Mouse (Mus musculus) kidney, adult 18-20 months (tissue): Measurements from ENCODE around the gene Pfdn6.
A peak's percentile ranks its signal among the peaks of the same experiment; 100 is the strongest.

Experiments used
- DNase-seq: peaks from one replicate; pipeline ENCODE4 v3.0.0; 2021

Pfdn6 gene

DNA sequence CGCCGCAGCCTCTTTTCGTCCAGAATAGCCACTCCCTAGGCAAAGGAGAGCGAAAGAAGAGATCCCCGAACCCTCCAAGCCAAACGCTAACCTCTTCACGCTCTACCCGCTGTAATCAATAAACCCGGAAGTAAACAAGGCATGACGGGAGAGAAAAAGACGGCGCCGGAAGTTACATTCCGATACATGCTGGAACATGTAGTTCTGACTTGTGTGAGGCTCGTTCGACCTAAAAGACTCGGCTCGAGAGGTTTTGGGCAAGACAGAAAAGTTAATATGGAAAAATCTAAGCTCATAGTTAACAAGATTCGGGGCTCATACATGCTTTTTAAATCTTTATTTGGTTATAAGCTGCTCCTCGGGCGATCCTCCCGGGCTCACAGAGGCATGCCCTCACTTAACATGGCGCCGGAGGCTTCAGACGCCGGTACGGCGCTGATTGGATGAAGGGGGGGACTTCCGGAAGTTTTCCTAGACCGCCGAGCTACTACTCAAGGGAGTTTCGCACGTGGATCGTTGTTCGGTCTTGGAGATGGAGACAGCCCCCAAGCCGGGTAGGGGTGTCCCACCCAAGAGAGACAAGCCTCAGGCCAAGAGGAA is at the start of gene Pfdn6, which contains the start of gene Wdr46:
Gene Pfdn6, minus strand, starts transcription at position 138 of the 600 bp plus-strand sequence.
Gene Wdr46, plus strand, starts transcription at position 455 of the 600 bp plus-strand sequence.
- DNase-seq = peak; percentile 89

DNA sequence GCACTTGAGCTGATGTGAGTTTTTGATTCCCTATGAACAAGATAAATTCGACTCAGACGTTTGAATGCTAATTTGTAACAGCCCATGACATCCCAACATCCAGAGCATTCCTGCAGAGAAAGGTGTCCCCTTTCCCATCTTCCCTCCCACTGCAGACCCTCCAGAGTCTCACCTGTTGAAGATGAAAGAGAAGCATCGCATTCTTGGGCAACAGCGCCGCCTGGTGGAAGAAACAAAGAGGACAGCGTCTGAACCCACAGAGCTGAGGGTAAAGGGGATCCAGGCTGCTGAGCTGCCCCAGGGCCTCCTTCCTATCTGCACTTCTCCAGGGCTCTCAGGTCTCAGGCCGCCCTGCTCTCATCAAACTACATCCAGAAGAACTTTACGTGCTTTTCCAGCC is 42.0 kb upstream of the Pfdn6 start:
- peak; percentile 80 for DNase-seq

DNA sequence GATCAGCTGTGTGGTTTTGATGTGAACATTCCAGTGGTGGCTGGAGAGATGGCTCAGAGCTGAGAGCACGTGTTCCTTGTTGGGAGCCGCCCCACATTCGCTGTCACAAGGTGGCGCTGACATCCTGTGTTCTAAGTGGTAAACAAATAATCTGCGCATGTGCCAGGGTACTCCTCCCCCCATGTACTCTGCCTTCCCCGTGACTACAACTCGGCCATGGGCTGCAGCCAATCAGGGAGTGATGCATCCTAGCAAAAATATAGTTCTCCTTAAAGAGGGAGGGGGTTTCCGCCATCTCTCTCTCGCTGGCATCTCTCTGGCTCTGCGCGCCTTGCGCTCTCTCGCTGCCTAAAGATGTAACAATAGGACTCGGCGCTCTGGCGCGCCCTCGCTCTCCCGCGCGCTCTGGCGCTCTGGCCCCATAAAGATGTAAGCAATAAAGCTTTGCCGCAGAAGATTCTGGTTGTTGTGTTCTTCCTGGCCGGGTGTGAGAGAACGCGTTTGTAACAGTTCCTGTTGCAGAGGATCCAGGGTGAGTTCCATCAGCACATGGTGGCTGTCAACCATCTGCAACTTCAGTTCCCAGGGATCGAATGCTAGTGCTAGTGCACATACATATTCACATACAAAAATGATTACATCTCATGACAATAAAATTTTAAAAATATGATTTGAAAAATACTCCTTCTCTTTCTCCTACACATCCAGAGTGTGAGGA is 41.2 kb upstream of the Pfdn6 start:
- peak; percentile 89 for DNase-seq

DNA sequence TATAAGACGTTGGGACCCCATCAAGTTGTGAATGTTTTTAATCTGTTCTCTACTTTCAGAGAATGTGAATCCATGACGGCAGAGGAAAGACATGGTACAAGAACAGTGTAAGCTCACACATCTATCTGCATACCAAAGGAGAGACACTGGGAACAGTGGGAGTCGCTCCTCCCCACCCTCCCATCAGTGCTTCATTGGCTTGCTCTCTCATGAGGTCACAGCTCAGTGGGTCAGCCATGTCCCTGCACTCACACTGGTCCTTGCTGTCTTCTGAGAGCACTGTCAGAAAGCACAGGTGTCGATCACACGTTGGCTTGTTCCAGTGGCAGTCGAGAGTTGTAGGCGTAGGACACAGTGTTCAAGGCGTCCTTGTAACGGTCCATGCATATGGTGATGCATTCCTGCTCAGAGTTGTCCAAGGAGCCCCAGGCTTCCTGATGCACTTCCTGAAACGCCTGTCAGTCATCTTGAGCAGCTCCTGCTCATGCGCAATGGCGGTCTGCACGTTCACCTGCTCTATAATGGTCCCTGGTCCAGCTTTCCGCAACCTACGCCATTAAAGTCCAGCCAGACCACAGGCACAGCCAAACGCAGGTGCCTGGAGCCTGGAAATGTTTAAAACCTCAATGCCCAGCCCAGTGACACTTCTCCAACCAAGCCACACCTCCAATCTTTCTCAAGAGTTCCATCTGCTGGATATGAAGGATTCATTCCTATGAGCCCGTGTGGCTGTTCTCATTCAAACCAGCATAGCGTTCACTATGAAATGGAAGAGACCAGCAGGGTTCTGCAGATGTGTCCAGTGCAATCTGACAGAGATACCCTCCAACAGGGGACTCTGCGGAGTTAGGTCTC is 40.3 kb upstream of the Pfdn6 start:
- DNase-seq = no peak

DNA sequence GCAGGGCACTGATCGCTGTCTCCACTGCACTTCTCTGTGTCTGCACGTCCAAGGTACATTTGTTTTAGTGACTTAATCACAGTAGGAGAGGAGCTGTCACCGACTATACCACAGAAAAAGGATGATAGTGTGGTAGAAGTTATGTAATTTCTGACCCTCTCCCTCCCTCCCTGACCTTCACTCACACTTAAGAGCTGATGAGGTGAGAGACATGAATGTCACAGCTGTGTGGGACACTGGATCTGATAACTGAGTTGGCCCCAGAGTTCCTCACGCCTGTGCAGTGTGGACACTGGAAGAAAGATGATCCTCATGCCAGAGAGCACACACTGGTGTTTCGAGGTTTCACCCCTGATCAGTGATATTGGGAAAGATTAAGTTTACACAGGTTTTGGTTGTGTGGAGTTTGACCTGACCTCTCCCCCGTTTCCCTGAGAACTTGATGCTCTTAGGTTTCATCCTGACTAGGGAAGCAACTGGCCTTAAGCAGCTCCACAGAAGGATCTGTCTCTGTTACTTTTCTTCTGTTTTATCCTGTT is 39.4 kb upstream of the Pfdn6 start:
- DNase-seq = no peak

DNA sequence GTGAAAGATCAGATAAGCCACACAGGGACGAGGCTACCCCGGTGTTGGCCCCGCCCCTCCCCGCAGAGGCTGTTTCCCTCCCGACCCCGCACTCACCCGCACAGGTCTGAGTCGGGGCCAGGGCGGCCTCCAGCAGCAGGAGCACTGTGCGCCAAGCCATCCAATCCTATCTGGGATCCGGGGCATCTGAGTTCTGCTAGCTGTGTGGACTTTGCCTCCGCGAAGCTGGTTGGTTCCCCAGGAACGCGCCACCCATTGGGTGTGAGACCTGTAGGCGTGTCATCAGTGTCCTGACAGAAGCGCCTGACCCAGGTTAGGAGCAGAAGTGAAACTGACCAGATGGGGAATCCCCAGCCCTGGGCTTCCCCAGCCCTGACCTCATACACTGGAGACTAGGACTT is 38.5 kb upstream of the Pfdn6 start:
- peak; percentile 91 for DNase-seq

DNA sequence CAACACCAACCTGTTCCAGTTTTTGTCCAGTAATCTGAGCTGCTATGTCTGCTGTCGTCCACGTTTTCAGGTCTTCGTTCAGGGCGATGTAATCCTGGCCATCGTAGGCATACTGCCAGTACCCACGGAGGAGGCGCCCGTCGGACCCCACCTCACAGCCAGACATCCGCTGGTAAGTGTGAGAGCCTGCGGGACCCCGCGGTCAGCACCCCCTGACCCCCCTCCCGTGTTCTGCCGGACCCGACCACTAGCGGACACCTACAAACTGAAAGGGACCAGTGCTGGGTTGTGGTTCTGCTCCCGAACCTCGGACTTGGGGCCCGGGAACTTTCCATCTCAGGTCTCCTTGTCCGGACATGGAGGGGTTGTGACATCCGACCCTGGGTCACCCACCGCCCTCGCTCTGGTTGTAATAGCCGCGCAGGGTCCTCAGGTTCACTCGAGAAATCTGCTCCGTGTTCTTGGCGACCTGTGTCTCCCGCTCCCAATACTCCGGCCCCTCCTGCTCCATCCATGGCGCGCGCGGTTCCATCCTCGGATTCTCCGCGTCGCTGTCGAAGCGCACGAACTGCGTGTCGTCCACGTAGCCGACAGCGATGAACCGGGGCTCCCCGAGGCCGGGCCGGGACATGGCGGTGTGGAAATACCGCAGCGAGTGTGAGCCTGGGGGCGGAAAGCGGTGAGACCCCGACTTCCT is 37.9 kb upstream of the Pfdn6 start:
- no peak for DNase-seq

DNA sequence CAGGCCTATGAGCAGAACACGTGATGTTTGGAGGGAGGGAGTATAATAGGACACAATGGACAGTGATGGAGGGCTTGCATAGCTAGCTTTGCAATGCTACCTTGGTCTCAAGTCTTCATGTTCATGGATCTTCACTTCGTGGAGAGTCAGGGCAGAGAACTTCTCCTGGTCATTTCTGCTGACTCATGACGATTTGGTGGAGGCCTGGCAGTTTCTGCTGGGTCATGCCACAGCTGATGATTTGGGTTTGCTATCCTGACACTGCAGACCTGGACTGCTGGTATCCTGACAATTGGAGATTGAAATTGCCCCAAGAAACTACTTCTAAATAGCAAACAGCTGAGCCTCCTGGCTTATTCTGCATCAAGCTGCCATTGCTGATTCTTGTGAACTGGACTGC is 33.4 kb upstream of the Pfdn6 start:
- DNase-seq = no peak

DNA sequence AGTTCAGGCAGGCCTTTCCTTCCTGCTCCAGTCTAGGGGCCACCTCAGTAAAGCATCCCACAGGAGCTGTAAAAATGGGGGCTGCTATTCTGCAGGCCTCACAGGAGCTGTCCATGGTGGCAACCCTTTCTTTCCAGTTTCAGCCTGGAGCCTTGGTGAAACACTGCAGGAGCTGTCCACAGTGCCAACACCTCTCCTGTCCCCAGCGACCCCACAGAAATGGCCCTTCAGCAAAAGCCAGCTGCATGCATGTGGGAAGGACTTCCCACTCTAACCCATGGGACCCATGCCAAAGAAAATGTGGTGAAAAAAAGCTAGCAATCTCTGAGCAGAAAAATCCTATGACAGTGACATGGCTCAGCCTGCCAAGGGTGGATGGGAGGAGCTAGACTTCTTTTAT is 32.5 kb upstream of the Pfdn6 start:
- no peak for DNase-seq

DNA sequence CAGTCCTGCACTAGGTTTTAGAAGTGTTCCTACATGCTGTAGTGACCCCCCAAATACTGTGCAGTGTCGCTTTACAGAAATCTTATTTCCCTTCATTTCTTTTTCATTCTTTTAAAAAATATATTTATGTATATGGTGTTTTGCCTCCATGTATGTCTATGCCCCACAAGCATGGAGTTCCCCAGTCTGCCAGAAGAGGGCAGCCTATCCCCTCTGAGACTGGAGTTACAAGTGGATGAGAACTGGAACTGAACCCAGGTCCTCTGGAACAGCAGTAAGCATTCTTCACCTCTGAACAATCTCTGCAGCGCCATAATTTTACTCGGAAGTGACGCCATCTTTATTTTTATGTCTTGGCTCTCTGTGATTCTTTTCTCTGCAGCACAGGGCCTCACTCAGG is 29.3 kb upstream of the Pfdn6 start:
- DNase-seq = no peak

DNA sequence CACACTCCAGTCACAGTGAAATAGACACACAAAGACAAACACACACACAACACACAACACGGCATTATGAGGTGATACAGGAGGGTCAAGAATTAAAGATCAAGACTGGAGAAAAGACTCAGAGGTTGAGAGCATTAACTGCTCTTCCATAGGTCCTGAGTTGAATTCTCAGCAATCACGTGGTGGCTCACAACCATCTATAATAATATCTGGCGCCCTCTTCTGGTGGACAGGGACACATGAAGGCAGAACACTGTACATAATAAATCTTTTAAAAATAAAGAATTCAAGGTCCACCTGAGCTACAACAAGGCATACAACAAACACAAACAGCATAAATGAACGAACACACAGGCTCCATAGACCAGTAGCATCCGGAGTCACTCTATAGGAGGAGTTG is 28.8 kb upstream of the Pfdn6 start:
- DNase-seq = no peak

DNA sequence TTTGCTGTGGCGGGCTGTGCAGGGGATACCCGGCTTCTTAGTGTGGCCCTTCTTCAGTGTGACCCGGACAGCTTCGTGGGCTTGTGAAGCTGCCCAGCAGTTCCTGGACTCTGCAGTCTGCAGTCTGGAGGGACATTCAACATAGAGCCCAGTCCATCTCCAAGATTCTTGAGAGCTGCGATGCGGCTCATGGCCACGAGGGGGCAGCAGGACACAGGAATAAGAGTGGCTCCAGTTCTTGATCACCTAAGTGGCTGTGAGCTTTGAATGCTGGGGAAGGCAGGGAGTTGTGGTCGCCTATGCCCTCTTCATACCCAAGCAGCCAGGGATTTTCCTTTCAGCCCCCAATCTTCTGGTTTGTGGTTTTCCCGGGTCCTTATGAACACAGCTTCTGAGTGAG is 28.3 kb upstream of the Pfdn6 start:
- peak; percentile 90 for DNase-seq

DNA sequence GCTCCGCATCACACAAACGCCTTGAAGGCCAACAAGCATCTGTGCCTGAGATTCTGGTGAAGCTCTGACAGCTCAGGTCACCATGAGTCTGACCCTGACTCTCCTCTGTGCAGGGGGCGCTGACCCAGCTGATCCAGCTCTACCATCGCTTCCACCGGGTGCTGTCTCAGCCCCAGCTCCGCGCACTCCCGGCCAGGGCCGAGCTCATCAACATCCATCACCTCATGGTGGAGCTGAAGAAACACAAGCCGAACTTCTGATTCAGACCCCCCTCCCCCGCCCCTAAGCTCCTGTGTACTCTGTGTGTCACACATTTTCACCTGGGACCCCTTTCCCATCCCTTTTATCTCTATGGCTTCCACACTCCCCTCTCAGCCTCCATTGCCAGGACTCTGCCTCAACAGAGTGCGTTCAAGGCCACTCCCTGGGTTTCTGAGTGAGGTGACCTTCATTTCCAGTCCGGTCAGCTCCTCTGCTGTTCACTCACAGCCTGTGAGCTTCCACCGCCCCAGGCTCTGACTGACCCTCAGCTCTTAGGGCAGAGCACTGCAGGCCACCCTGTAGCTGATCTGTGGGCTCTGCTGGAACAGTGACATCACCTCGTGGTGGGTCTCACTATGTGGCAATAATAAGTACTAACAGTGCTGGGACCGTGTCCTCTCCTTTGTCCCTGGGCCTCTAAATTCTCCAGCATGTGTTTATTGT is 25.9 kb upstream of the Pfdn6 start:
- no peak for DNase-seq

DNA sequence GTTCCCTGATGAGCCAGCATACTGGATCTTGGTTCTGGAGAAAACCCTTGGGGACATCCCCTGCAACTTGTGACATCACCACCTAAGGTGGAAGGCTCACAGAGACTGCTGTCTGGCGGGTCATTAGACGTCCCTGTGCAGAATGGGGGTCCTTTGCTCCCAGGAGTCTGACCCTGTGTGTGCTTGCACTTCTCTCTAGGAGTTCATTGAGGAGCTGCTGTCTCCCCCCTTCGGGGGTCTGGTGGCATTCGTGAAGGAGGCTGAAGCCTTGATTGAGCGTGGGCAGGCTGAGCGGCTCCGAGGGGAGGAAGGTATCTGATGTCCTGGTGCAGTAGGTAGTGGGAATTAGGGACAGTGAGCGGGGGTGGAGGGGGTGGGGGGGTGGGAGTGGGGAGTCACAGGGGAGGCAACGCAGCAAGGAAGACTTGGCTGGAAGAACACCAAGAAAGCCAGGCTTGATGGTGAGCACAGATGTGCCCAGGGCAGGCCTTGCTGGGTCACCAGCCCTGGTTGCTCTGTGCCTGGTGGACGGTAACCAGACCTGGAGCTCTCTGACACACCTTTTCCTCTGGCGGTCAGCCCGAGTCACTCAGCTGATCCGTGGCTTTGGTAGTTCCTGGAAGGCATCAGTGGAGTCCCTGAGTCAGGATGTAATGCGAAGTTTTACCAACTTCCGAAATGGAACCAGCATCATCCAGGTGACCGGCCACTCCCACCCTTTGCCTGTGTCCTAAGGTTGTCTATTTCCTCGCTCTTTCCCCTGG is 25.1 kb upstream of the Pfdn6 start:
- no peak for DNase-seq

DNA sequence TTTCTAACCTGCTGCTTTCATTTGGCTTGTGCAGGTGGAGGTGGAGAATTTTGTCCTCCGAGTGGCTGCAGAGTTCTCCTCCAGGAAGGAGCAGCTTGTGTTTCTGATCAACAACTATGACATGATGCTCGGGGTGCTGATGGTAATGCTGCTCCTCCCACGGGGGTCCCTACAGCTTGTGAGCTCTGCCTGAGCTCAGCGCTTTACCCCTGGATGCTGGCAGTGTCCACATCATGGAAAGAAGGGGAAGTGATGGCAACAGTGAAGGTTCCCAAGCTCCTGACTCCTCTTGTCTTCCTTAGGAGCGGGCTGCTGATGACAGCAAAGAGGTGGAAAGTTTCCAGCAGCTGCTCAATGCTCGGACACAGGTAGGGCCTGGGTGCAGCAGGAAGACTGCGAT is 22.7 kb upstream of the Pfdn6 start:
- no peak for DNase-seq

DNA sequence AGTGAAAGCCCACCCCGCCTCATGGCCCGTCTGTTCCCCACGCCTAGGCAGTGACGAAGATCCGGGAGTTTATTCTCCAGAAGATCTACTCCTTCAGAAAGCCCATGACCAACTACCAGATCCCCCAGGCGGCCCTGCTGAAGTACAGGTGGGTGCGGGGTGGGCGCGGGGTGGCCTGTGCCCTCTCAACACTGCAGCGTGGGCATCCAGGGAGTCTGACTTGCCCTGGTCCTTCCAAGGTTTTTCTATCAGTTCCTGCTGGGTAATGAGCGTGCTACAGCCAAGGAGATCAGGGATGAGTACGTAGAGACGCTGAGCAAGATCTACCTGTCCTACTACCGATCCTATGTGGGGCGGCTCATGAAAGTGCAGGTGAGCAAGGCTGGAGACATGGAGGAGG is 19.8 kb upstream of the Pfdn6 start:
- DNase-seq = no peak

DNA sequence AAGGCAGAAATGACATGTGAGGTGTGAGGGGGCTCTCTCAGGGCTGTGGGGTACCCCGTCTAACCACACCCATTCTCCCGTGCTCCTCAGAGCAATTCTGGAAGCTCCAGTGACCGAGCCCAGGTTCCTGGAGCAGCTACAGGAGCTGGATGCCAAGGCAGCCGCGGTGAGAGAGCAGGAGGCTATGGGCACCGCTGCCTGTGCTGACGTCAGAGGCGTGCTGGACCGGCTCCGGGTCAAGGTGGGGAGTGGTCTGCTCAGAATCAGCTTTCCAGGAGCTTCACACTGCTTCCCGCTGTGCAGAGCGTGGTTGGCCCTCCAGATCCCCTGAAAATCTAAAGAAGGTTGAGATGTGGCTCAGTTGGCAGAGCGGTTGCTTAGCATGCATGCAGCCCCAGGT is 19.0 kb upstream of the Pfdn6 start:
- no peak for DNase-seq

DNA sequence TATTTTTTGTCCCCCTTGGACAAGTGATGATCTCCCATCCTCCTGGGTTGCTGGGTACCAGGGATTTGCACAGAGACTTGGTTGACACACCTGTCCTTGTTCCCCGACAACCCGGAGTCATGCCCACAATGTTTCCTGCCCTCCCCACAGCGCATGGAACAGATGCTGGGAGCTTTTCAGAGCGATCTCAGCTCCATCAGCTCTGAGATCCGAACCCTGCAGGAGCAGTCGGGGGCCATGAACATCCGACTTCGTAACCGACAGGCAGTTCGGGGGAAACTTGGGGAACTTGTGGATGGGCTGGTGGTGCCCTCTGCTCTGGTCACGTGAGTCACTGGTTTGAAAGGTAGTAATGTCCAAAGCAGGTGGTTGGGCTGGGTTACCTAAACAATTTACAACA is 18.3 kb upstream of the Pfdn6 start:
- DNase-seq = no peak

DNA sequence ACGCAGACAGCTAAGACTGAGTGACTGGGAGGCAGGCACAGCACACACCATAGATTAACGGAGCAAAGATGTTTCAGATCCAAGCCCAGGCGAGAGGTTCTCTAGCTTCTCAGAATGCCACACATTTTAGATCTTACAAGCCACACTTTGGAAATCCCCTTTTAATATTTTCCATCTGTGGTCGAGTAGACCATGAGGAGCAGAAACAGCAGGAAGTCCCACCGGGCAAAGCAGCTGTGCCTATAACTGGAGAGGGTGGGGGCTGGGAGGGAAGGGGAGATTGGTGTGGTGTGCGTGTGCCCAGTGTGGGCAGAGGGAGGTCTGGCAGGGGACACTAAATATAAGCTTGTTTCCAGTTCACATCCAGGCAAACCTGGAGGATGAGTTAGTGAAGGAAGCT is 17.4 kb upstream of the Pfdn6 start:
- DNase-seq = no peak

DNA sequence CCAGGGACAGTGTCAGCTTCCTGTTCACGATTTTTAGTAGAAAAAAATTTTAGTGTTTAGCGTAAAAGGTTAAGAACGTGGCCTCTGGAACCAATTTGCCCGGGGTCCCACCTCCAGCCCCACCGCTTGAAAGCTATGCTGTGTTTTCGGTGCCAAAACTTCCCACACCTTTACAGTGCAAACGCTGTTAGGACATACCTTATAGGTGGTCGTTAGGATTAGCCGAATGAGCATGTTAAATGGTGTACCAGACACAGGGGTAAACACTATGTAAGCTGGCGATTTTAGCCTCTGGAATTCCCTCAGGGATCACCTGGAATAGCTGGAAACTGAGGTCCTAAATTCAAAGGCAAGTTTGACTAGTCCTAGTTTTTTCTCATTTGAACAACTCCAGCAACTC is 16.2 kb upstream of the Pfdn6 start:
- DNase-seq = no peak

DNA sequence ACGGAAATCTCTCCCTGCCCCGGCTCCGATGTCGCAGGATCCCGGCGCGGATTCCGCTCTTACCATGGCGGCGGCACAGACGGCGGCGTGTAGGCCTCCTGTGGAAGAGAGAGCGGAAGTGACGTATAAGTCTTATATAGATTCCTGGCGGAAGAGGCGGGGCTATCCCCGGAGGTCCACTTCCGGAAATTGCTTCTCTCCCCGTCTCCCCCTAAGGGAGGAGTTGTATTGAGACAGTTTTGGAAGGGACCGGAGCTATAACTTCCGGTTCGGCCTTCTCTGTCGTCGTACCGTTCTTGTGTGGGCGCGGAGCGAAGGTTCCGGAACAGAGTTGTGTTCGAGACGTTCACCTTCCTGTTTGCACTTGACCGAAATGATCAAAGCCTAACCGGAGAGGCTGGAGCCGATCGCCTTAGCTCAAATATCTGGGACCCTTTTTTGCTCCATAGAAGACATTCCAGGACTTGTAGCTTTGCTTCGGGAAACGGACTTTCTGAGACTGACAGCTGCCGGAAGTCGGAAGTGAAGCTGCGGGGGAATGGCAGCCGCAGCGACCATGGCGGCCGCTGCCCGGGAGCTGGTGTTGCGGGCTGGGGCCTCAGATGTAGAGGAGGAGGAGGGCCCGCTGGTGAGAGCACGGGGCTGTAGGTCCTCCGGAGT is 15.5 kb upstream of the Pfdn6 start, which contains the start of the genes Vps52 and Rps18:
Gene Vps52, plus strand, starts transcription at position 258 of the 660 bp plus-strand sequence.
Gene Rps18, minus strand, starts transcription at position 447 of the 660 bp plus-strand sequence.
- DNase-seq = peak; percentile 95
